ENCODE assay signal across 8 mouse cellular contexts in the genomic region with DNA sequence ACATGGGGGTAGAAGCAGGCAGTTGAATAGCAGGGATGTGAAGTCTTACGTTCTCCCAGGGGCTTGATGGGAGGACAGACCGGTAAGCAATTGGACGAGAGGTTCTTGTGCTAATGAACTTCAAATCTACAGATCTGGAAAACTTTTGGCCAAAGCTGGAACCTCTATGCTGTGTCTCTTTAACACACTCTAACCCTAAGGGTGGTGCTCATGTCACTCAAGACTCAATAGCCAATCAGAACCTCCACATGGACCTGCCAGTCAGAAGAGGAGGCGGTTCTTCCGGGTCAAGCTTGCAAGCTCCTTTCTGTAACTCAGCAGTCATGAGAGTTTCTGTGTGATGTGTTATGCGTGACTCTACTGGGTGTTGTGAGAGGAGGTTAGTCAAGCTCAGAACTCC. TPM values are rescaled to one million over a fixed set of nuclear protein-coding genes. Genes with fewer than 3 reads are reported as not detected.
DNase-seq lines count a peak whose midpoint lies in the region; ATAC-seq and TF ChIP-seq lines count a peak whose summit lies in the region.
"Not testable (repeated sequence)": the region's sequence is repeated elsewhere in the genome, so short reads cannot be mapped to it uniquely, and the experiment has no call there.

TSS of gene Gm14295 (plus strand) at position 301 of the 400 bp plus-strand sequence.

- not testable (repeated sequence) for ATAC-seq in forebrain, embryonic 14.5 days; heart, embryonic 16.5 days (replicated peaks; ENCODE audit: extremely low read depth, insufficient read depth, low FRiP score); kidney, embryonic 14.5 days (ENCODE audit: low FRiP score, low TSS enrichment); liver, embryonic 16.5 days (ENCODE audit: low read depth); midbrain, embryonic 16.5 days

- not testable (repeated sequence) for H3K9ac ChIP-seq in forebrain, embryonic 14.5 days (ENCODE audit: low read length); kidney, embryonic 14.5 days (ENCODE audit: low read depth, low read length); liver, embryonic 16.5 days (ENCODE audit: low read depth, low read length); midbrain, embryonic 16.5 days (ENCODE audit: low read depth, low read length)
- H3K9ac ChIP-seq in heart, embryonic 16.5 days (ENCODE audit: low read length): peak within 1 kb of the TSS; percentile 43; the same call in 1 of the 2 replicates

- WGBS in forebrain, embryonic 14.5 days: no CpG with 5 or more reads among the region's 6 CpGs
- no CpG with 5 or more reads among the region's 6 CpGs for WGBS in heart, embryonic 16.5 days
- WGBS in kidney, embryonic 14.5 days: no CpG with 5 or more reads among the region's 6 CpGs
- WGBS in liver, embryonic 16.5 days (ENCODE audit: insufficient replicate concordance): no CpG with 5 or more reads among the region's 6 CpGs
- no CpG with 5 or more reads among the region's 6 CpGs for WGBS in midbrain, embryonic 16.5 days

- not testable (repeated sequence) for DNase-seq in forebrain, embryonic 14.5 days (ENCODE audit: low spot score); left cerebral cortex, postnatal 14 days (ENCODE audit: low spot score in 2 of 2)

- TF ChIP-seq CTCF in testis, adult 2 months (IDR thresholded peaks at IDR 0.05; ENCODE audit: control insufficient read depth, insufficient read depth, insufficient replicate concordance, low read depth, low read length): not testable (repeated sequence)

- intact Hi-C loops in left cerebral cortex, postnatal 14 days (cut with DNase I): not testable (repeated sequence)

- TF ChIP-seq POLR2A in testis, adult 2 months (IDR thresholded peaks at IDR 0.05; ENCODE audit: control insufficient read depth, low read depth, low read length): not testable (repeated sequence)

- not testable (repeated sequence) for H3K4me2 ChIP-seq in forebrain, embryonic 14.5 days (ENCODE audit: low read length); kidney, embryonic 14.5 days (replicated peaks; ENCODE audit: low read depth, low read length)
- peak within 1 kb of the TSS; percentile 55 for H3K4me2 ChIP-seq in heart, embryonic 16.5 days (ENCODE audit: low read depth, low read length)
- H3K4me2 ChIP-seq in liver, embryonic 16.5 days (ENCODE audit: low read depth, low read length): peak within 1 kb of the TSS; percentile 20; the same call in 1 of the 2 replicates
- H3K4me2 ChIP-seq in midbrain, embryonic 16.5 days (ENCODE audit: low read length): peak within 1 kb of the TSS; percentile 39

- H3K27ac ChIP-seq in brown adipose tissue, adult 24 weeks (replicated peaks; ENCODE audit: low read depth, low read length); forebrain, embryonic 14.5 days (ENCODE audit: low read depth, low read length); heart, embryonic 16.5 days (ENCODE audit: low read length); kidney, embryonic 14.5 days (ENCODE audit: low read depth, low read length); liver, embryonic 16.5 days (ENCODE audit: low read length); midbrain, embryonic 16.5 days (ENCODE audit: low read length); testis, adult 2 months (ENCODE audit: control insufficient read depth, insufficient read depth, low read depth, low read length): not testable (repeated sequence)

- not testable (repeated sequence) for H3K27me3 ChIP-seq in forebrain, embryonic 14.5 days (replicated peaks; ENCODE audit: control insufficient read depth, insufficient read depth, low read length); heart, embryonic 16.5 days (ENCODE audit: control insufficient read depth, insufficient read depth, low read length); kidney, embryonic 14.5 days (ENCODE audit: control insufficient read depth, insufficient read depth, low read length); liver, embryonic 16.5 days (ENCODE audit: control insufficient read depth, insufficient read depth, low read depth, low read length); midbrain, embryonic 16.5 days (ENCODE audit: control insufficient read depth, insufficient read depth, low read depth, low read length); testis, adult 2 months (ENCODE audit: control insufficient read depth, insufficient read depth, low read length)

- not testable (repeated sequence) for H3K36me3 ChIP-seq in forebrain, embryonic 14.5 days (ENCODE audit: control insufficient read depth, insufficient read depth, low read length); heart, embryonic 16.5 days (ENCODE audit: control insufficient read depth, insufficient read depth); kidney, embryonic 14.5 days (ENCODE audit: control insufficient read depth, insufficient read depth, low read length); liver, embryonic 16.5 days (ENCODE audit: control insufficient read depth, insufficient read depth); midbrain, embryonic 16.5 days (ENCODE audit: control insufficient read depth, insufficient read depth, low read length); testis, adult 2 months (ENCODE audit: control insufficient read depth, insufficient read depth, low read length)

- not testable (repeated sequence) for H3K9me3 ChIP-seq in forebrain, embryonic 14.5 days (replicated peaks; ENCODE audit: control insufficient read depth, low read length); heart, embryonic 16.5 days (replicated peaks; ENCODE audit: control insufficient read depth, low read length); kidney, embryonic 14.5 days (ENCODE audit: control insufficient read depth, low read length); liver, embryonic 16.5 days (replicated peaks; ENCODE audit: control insufficient read depth, low read length); midbrain, embryonic 16.5 days (replicated peaks; ENCODE audit: control insufficient read depth, low read length, poor library complexity, severe bottlenecking)

- H3K4me3 ChIP-seq in brown adipose tissue, adult 24 weeks (ENCODE audit: insufficient read depth, low read depth, low read length): peak within 1 kb of the TSS; percentile 61
- peak within 1 kb of the TSS; percentile 28 for H3K4me3 ChIP-seq in forebrain, embryonic 14.5 days (ENCODE audit: low read depth, low read length)
- H3K4me3 ChIP-seq in heart, embryonic 16.5 days (ENCODE audit: low read length): peak within 1 kb of the TSS; percentile 53
- H3K4me3 ChIP-seq in kidney, embryonic 14.5 days (ENCODE audit: low read length): peak within 1 kb of the TSS; percentile 36
- peak within 1 kb of the TSS; percentile 49 for H3K4me3 ChIP-seq in liver, embryonic 16.5 days (ENCODE audit: low read depth, low read length)
- H3K4me3 ChIP-seq in midbrain, embryonic 16.5 days (ENCODE audit: low read depth, low read length): peak within 1 kb of the TSS; percentile 42
- peak within 1 kb of the TSS; percentile 67 for H3K4me3 ChIP-seq in testis, adult 2 months (ENCODE audit: control insufficient read depth, low read depth, low read length)

- H3K4me1 ChIP-seq in brown adipose tissue, adult 24 weeks (ENCODE audit: control insufficient read depth, insufficient read depth, insufficient read length, low read length); forebrain, embryonic 14.5 days (ENCODE audit: control insufficient read depth, insufficient read depth, low read length); heart, embryonic 16.5 days (ENCODE audit: control insufficient read depth, insufficient read depth, low read length); kidney, embryonic 14.5 days (ENCODE audit: control insufficient read depth, insufficient read depth, low read length); liver, embryonic 16.5 days (ENCODE audit: control insufficient read depth, low read depth, low read length); midbrain, embryonic 16.5 days (ENCODE audit: control insufficient read depth, insufficient read depth, low read length); testis, adult 2 months (ENCODE audit: control insufficient read depth, insufficient read depth, low read length): not testable (repeated sequence)

RNA-seq across cellular contexts. Expression of gene Gm14295, which starts in this region (rescaled TPM):
- 11.8 and 14.9 TPM in 2 replicates for polyA plus RNA-seq in brown adipose tissue, adult 24 weeks (2012; ENCODE audit: insufficient read depth, insufficient read length, missing spikeins)
- polyA plus RNA-seq in forebrain, embryonic 14.5 days (2014; fragmentation: Nextera tagmentation; extraction: Ambion mirVana): 9.3 and 10.8 TPM in 2 replicates
- 13.5 and 19.0 TPM in 2 replicates for polyA plus RNA-seq in heart, embryonic 16.5 days (2015; fragmentation: Nextera tagmentation; extraction: Ambion mirVana)
- polyA plus RNA-seq in kidney, embryonic 14.5 days (2014; fragmentation: Nextera tagmentation; extraction: Ambion mirVana): 13.4 and 22.6 TPM in 2 replicates
- 10 to 100 TPM; 10.9 to 16.8 TPM for total RNA-seq in left cerebral cortex, postnatal 14 days (2021)
- 3.8 and 4.4 TPM in 2 replicates for polyA plus RNA-seq in liver, embryonic 16.5 days (2015; fragmentation: Nextera tagmentation; extraction: Ambion mirVana)
- polyA plus RNA-seq in midbrain, embryonic 16.5 days (2015; fragmentation: Nextera tagmentation; extraction: Ambion mirVana): 7.2 and 7.4 TPM in 2 replicates
- 3.2 and 4.2 TPM in 2 replicates for polyA plus RNA-seq in testis, adult 2 months (2012; rRNA removed)
